Mouse (Mus musculus): ENCODE data around the gene Vps50. TPM values are rescaled to one million over a fixed set of nuclear protein-coding genes. Genes with fewer than 3 reads are reported as not detected.
"Not testable (repeated sequence)": the region's sequence is repeated elsewhere in the genome, so short reads cannot be mapped to it uniquely, and the experiment has no call there.

The Vps50 gene
- polyA plus RNA-seq, 1 experiment from 2014 or later: 6.4 TPM

DNA sequence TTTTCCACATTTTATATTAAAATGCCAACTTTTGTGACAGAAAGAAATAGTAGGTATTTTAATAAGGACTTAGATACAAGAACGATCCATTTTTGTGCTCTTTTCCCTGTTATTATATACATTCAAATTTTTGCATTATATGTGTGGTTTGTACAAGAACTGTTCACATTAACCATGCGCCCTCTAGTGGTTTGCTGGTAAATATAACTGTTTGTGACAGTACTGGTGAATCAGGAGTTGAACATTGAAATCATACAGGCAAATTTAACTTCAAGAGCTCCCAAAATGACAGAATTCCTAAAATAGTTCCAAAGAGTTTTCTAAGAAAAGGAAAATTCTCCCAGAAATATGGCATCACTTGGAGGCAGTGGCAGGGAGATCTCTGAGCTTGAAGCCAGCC, 2.0 kb upstream of the Vps50 start:
- Histone ChIP-seq H3K4me2 (ENCODE audit: low read depth, low read length) (no peak overlapping the region), H3K36me3 (replicated peaks; ENCODE audit: insufficient read depth, low read length) (no peaks in the 10 kb centered on the region), H3K4me1 (ENCODE audit: insufficient read depth) (peaks cover 7% of the 10 kb centered on the region), H3K9me3 (ENCODE audit: low read length) (no peaks in the 10 kb centered on the region), H3K4me3 (ENCODE audit: low read depth, low read length) (no peak overlapping the region), H3K27me3 (ENCODE audit: insufficient read depth, low read length) (no peaks in the 10 kb centered on the region), H3K27ac (ENCODE audit: low read depth) (no peak overlapping the region), H3K9ac (replicated peaks) (no peak overlapping the region)
- DNase-seq: no peak
- no peak for ATAC-seq
- no peak for TF ChIP-seq EP300 (IDR thresholded peaks at IDR 0.05; ENCODE audit: low read depth)
- TF ChIP-seq CTCF (IDR thresholded peaks at IDR 0.05; ENCODE audit: low read depth): peak; percentile 74
- WGBS (ENCODE audit: insufficient replicate concordance): 3% methylated on average over 2 of the region's 2 CpGs

- Histone ChIP-seq H3K4me3 (ENCODE audit: low read depth, low read length) (no peak overlapping the region), H3K9ac (replicated peaks) (no peak overlapping the region), H3K36me3 (replicated peaks; ENCODE audit: insufficient read depth, low read length) (no peaks in the 10 kb centered on the region), H3K9me3 (ENCODE audit: low read length) (no peaks in the 10 kb centered on the region), H3K4me1 (ENCODE audit: insufficient read depth) (peaks cover 7% of the 10 kb centered on the region), H3K4me2 (ENCODE audit: low read depth, low read length) (no peak overlapping the region), H3K27me3 (ENCODE audit: insufficient read depth, low read length) (no peaks in the 10 kb centered on the region), H3K27ac (ENCODE audit: low read depth) (no peak overlapping the region)
- DNase-seq: no peak
- TF ChIP-seq CTCF (IDR thresholded peaks at IDR 0.05; ENCODE audit: low read depth) (no peak), EP300 (IDR thresholded peaks at IDR 0.05; ENCODE audit: low read depth) (no peak)
- ATAC-seq: no peak
- 83% methylated on average over 3 of the region's 3 CpGs for WGBS (ENCODE audit: insufficient replicate concordance)
Observed at GRCm38 (mm10) chr6:3500286-3500685, 2.1 kb downstream of the Vps50 start.

DNA sequence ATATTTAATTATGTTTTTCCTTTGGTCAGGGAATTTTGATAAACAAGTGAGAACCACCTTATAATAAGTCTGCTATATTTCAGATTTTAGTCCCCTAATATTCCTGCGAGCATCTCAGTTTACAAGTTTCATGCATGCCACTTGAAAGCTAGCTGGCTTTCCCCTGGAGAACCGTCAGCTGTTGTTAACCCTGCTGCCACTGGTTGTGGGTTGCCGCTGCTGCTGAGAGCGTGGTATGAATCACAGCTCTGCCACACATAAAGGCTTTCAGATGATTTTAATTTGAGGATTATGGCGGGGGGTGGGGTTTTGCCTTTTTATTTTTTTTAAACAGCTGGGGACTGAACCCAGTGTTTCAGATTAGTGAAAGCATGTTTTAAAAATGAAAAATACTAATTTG, 7.1 kb downstream of the Vps50 start:
- TF ChIP-seq CTCF (IDR thresholded peaks at IDR 0.05; ENCODE audit: low read depth): no peak
- no peak for TF ChIP-seq EP300 (IDR thresholded peaks at IDR 0.05; ENCODE audit: low read depth)
- DNase-seq: no peak
- H3K27me3 ChIP-seq (ENCODE audit: insufficient read depth, low read length): no peaks in the 10 kb centered on the region
- WGBS (ENCODE audit: insufficient replicate concordance): 82% methylated on average over 5 of the region's 5 CpGs
- H3K4me2 ChIP-seq (ENCODE audit: low read depth, low read length): no peak overlapping the region
- no peak overlapping the region for H3K9ac ChIP-seq (replicated peaks)
- peaks cover 3% of the 10 kb centered on the region; the same call in 1 of the 2 replicates for H3K36me3 ChIP-seq (replicated peaks; ENCODE audit: insufficient read depth, low read length)
- no peaks in the 10 kb centered on the region for H3K9me3 ChIP-seq (ENCODE audit: low read length)
- no peak overlapping the region for H3K27ac ChIP-seq (ENCODE audit: low read depth)
- no peaks in the 10 kb centered on the region for H3K4me1 ChIP-seq (ENCODE audit: insufficient read depth)
- H3K4me3 ChIP-seq (ENCODE audit: low read depth, low read length): no peak overlapping the region
- ATAC-seq: no peak

DNA sequence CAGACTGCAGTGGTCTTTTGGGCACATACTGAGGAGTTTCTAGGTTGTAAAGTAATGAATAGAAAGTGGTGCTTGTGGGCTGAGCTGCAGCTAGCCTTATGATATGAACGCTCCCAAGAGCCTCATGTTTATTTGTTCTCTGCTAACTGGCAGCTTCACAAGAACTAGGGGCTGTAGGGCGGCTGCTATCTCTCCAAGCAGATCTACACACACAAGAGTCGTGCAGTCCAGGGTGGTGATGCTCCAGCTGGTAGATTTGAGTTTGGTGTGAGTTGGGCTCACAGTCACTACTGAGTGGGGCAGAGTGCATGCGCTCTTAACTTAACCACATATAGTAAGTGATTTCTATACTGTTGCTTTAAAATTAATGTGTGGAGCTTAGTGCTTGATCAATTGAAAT, 8.9 kb downstream of the Vps50 start:
- no peaks in the 10 kb centered on the region for H3K4me1 ChIP-seq (ENCODE audit: insufficient read depth)
- H3K4me3 ChIP-seq (ENCODE audit: low read depth, low read length): no peak overlapping the region
- TF ChIP-seq CTCF (IDR thresholded peaks at IDR 0.05; ENCODE audit: low read depth) (no peak), EP300 (IDR thresholded peaks at IDR 0.05; ENCODE audit: low read depth) (no peak)
- H3K27me3 ChIP-seq (ENCODE audit: insufficient read depth, low read length): no peaks in the 10 kb centered on the region
- ATAC-seq (no peak), DNase-seq (no peak)
- no peak overlapping the region for H3K4me2 ChIP-seq (ENCODE audit: low read depth, low read length)
- H3K9ac ChIP-seq (replicated peaks): no peak overlapping the region
- H3K9me3 ChIP-seq (ENCODE audit: low read length): no peaks in the 10 kb centered on the region
- WGBS (ENCODE audit: insufficient replicate concordance): 58% methylated on average over 4 of the region's 4 CpGs
- peaks cover 3% of the 10 kb centered on the region; the same call in 1 of the 2 replicates for H3K36me3 ChIP-seq (replicated peaks; ENCODE audit: insufficient read depth, low read length)
- H3K27ac ChIP-seq (ENCODE audit: low read depth): no peak overlapping the region

DNA sequence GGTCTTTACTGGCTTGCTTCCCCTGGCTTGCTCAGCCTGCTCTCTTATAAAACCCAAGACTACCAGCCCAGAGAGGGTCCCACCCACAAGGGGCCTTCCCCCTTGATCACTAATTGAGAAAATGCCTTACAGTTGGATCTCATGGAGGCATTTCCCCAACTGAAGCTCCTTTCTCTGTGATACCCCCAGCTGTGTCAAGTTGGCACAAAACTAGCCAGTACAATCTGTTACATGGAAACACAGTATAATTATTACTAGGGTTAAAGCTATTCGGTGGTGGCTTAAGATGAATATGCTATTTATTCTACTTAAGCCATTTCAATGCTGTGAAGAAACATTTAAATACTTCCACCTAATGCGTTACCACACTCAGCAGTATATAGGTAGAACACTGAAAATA, 10.0 kb downstream of the Vps50 start:
- H3K27me3 ChIP-seq (ENCODE audit: insufficient read depth, low read length); H3K9me3 ChIP-seq (ENCODE audit: low read length); DNase-seq; H3K9ac ChIP-seq (replicated peaks); H3K4me2 ChIP-seq (ENCODE audit: low read depth, low read length); H3K27ac ChIP-seq (ENCODE audit: low read depth); H3K4me1 ChIP-seq (ENCODE audit: insufficient read depth); ATAC-seq; H3K36me3 ChIP-seq (replicated peaks; ENCODE audit: insufficient read depth, low read length); H3K4me3 ChIP-seq (ENCODE audit: low read depth, low read length): not testable (repeated sequence)
- 78% methylated on average over 2 of the region's 2 CpGs for WGBS (ENCODE audit: insufficient replicate concordance)

- Histone ChIP-seq H3K4me1 (ENCODE audit: insufficient read depth) (no peaks in the 10 kb centered on the region), H3K27me3 (ENCODE audit: insufficient read depth, low read length) (no peaks in the 10 kb centered on the region), H3K9ac (replicated peaks) (no peak overlapping the region), H3K27ac (ENCODE audit: low read depth) (no peak overlapping the region), H3K4me2 (ENCODE audit: low read depth, low read length) (no peak overlapping the region), H3K9me3 (ENCODE audit: low read length) (no peaks in the 10 kb centered on the region), H3K36me3 (replicated peaks; ENCODE audit: insufficient read depth, low read length) (peaks cover 3% of the 10 kb centered on the region; the same call in 1 of the 2 replicates), H3K4me3 (ENCODE audit: low read depth, low read length) (no peak overlapping the region)
- peak; percentile 70 for TF ChIP-seq CTCF (IDR thresholded peaks at IDR 0.05; ENCODE audit: low read depth)
- no peak for TF ChIP-seq EP300 (IDR thresholded peaks at IDR 0.05; ENCODE audit: low read depth)
- 18% methylated on average over 2 of the region's 2 CpGs for WGBS (ENCODE audit: insufficient replicate concordance)
- DNase-seq (no peak), ATAC-seq (peak; percentile 54; the same call in 1 of the 2 replicates)
Observed at GRCm38 (mm10) chr6:3509782-3510181, 11.6 kb downstream of the Vps50 start.

DNA sequence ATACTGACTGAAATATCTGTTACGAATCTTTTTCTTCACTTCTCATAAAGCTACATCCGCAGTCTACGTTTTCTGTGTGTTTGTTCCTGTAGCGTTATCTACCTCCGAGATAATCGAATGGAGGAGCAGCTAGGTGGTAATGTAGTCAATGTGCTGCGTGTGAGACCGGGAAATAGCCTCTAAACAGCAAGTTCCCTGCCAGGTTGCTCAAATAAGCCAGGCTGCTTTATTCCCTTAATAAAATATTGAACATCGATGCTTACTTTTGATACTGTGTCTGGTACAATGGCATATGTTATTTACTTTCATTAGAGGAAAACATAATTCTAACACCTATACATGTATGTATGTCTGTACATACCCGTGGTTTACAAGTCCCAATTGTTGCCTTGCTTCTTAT, 12.9 kb downstream of the Vps50 start:
- H3K36me3 ChIP-seq (replicated peaks; ENCODE audit: insufficient read depth, low read length): peaks cover 2% of the 10 kb centered on the region; the same call in 1 of the 2 replicates
- DNase-seq (no peak), ATAC-seq (no peak)
- no peaks in the 10 kb centered on the region for H3K4me1 ChIP-seq (ENCODE audit: insufficient read depth)
- 76% methylated on average over 10 of the region's 10 CpGs for WGBS (ENCODE audit: insufficient replicate concordance)
- H3K4me2 ChIP-seq (ENCODE audit: low read depth, low read length): no peak overlapping the region
- no peaks in the 10 kb centered on the region for H3K27me3 ChIP-seq (ENCODE audit: insufficient read depth, low read length)
- H3K9ac ChIP-seq (replicated peaks): no peak overlapping the region
- TF ChIP-seq CTCF (IDR thresholded peaks at IDR 0.05; ENCODE audit: low read depth) (no peak), EP300 (IDR thresholded peaks at IDR 0.05; ENCODE audit: low read depth) (no peak)
- no peak overlapping the region for H3K27ac ChIP-seq (ENCODE audit: low read depth)
- H3K4me3 ChIP-seq (ENCODE audit: low read depth, low read length): no peak overlapping the region
- H3K9me3 ChIP-seq (ENCODE audit: low read length): no peaks in the 10 kb centered on the region
